Comparison of ENCODE assay signal across 15 mouse cellular contexts in the genomic region with DNA sequence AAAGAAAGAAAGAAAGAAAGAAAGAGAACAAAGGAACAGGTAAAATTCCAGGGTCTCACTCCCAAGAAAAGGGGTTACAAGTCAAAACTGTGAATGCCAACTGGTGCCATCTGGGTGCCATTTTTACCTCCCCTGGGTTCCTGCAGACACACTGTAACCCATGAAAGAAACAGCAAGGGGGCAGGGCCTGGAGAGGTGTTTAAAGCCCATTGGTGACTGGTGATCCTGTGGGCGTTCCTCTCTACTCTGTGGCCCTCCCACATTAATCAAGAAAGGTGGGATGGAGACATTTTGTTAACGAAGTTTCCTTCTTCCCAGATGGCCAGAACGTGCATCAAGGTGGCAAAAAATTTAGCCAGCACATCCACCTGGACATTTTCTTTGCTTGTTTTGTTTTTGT.
"Had no signal": no experiment of that assay in that cellular context is flagged by ENCODE, and none has a peak within 500 bp of the region (broad histone marks: within the 10 kb centered on the region; RNA-seq: fewer than 3 reads in every experiment).

No protein-coding gene starts in this region.

- DNase-seq: kidney, postnatal 10 days; kidney, postnatal 36 days; layer of hippocampus, postnatal 36 days; liver, embryonic 13.5 days; lung, adult 2 months; lung, postnatal 14 days; lung, postnatal 4 days; retina, postnatal 1 day; right cerebral cortex, postnatal 25 days; spleen, adult 18-20 months; thymus, adult 2 months; thymus, postnatal 14 days; thymus, postnatal 4 days had no signal

- ATAC-seq: midbrain, embryonic 13.5 days; midbrain, embryonic 16.5 days had no signal
